Mouse (Mus musculus) testis, adult 2 months (tissue): ENCODE measurements around the gene Cenpa. TPM values are rescaled to one million over a fixed set of nuclear protein-coding genes. Genes with fewer than 3 reads are reported as not detected.

Experiments
- H3K27ac ChIP-seq: fragments of 200-500 bp; 2 replicates; pipeline ENCODE4 v1.5.1; 2012; ENCODE audit warnings: low read depth, low read length; ENCODE audit not compliant: control insufficient read depth, insufficient read depth
- H3K27me3 ChIP-seq: fragments of 200-500 bp; 2 replicates; pipeline ENCODE4 v1.6.1; 2012; ENCODE audit warnings: mild to moderate bottlenecking, low read length, moderate library complexity; ENCODE audit not compliant: control insufficient read depth, insufficient read depth
- H3K36me3 ChIP-seq: fragments of 200-500 bp; 2 replicates; pipeline ENCODE4 v1.6.1; 2012; ENCODE audit warnings: mild to moderate bottlenecking, low read length; ENCODE audit not compliant: control insufficient read depth, insufficient read depth
- H3K4me1 ChIP-seq: fragments of 200-500 bp; 2 replicates; pipeline ENCODE4 v1.6.1; 2012; ENCODE audit warnings: low read length; ENCODE audit not compliant: control insufficient read depth, insufficient read depth
- H3K4me3 ChIP-seq: fragments of 200-500 bp; 2 replicates; pipeline ENCODE4 v1.5.1; 2012; ENCODE audit warnings: low read depth, mild to moderate bottlenecking, low read length, moderate library complexity, mixed read lengths; ENCODE audit not compliant: control insufficient read depth
- CTCF ChIP-seq: fragments of 200-500 bp; IDR thresholded peaks from 2 replicates; pipeline ENCODE4 v1.5.1; 2012; ENCODE audit warnings: low read depth, mild to moderate bottlenecking, inconsistent platforms, low read length, moderate library complexity; ENCODE audit not compliant: control insufficient read depth, insufficient read depth, insufficient replicate concordance
- POLR2A ChIP-seq: fragments of 200-500 bp; IDR thresholded peaks from 2 replicates; pipeline ENCODE4 v1.6.1; 2012; ENCODE audit warnings: low read depth, mild to moderate bottlenecking, inconsistent platforms, low read length, moderate library complexity; ENCODE audit not compliant: control insufficient read depth
- polyA plus RNA-seq: library from polyadenylated mRNA; depleted of rRNA; stranded (reverse); fragments of >200 nt; gene quantifications from 2 replicates; pipeline ENCODE4 v1.2.3, GENCODE M21; 2012

The Cenpa gene
- polyA plus RNA-seq, 1 experiment: 6.3 TPM

DNA sequence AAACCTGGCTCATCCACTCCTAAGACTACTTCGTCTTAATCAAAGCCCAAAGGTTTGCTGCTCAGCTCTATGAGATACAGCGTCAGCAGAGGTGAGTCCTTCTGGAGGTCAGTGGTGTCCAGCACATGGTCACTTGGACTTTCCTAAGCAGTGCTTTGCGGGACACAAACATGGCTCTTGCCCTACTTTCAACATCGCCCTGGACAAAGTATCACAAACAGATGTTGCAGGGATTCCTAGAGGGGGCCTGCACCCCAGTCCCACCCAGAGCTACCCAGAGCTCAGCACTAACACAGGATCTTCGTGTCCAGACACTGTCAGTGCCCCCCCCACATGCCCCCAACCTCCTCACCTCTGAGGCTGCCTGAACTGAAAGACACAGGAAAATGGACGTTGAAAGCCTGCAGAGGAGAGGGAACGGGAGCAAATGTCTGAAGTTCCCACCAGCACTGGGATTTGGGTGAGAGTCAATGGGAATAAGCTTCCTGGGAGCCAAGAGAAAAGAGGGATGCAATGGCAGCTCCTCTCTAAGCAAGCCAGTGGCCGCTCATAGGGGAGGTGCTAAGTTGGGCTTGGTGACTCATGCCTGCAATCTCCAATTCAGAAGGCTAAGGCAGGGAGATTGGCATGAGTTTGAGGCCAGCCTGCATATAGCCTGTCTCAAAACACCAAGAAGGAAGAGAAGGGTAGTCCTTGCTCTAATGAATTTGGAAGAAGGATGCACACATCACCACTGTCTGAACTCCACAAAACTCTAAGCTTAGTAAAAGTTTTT is 40.1 kb upstream of the Cenpa start:
- no peak for TF ChIP-seq CTCF
- Histone ChIP-seq H3K27me3 (no peaks in the 10 kb centered on the region), H3K36me3 (no peaks in the 10 kb centered on the region), H3K27ac (no peak overlapping the region), H3K4me3 (no peak overlapping the region), H3K4me1 (peaks cover 6% of the 10 kb centered on the region)

DNA sequence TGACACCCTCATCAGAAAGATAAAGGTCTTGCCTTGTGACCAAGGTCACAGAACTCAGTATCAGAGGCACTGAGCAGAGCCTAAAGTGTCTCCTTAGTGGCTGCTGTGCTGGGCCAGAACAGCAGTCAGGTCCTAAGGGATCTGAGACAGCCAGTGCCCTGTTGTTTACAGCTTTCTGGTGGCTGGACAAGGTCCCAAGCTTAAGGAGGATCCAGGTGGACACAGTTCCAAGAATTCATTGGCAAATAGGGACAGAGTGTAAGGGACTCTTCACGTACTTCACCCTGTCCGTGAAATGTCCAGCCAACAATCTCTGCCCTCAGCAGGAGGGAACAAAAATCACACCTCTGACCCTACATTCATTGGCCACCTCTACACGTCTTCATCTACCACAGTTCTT is 38.1 kb upstream of the Cenpa start:
- TF ChIP-seq POLR2A: no peak
- no peak for TF ChIP-seq CTCF
- Histone ChIP-seq H3K27me3 (no peaks in the 10 kb centered on the region), H3K27ac (no peak overlapping the region), H3K36me3 (no peaks in the 10 kb centered on the region), H3K4me3 (no peak overlapping the region), H3K4me1 (no peaks in the 10 kb centered on the region)

DNA sequence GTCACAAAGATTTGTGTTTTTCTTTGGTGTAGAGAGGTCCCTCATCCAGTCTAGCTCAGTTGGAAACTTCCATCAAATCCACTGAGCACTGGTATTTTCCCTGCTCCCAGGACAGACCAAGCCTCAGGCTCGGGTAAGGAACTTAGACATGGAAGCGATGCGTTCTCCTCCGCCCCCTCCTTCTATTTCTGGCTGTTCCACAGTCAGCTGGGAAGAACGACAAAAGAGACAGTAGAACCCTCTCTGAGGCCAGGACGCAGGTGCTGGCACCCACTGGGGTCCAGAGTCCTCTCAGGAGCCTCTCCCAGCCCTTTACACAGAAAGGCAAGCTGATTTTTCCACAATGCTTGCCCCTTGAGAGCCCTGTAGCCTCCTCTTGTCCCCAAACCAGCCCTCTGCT is 36.2 kb upstream of the Cenpa start:
- H3K36me3 ChIP-seq: no peaks in the 10 kb centered on the region
- no peak overlapping the region for H3K27ac ChIP-seq
- TF ChIP-seq POLR2A (no peak), CTCF (no peak)
- no peaks in the 10 kb centered on the region for H3K27me3 ChIP-seq
- no peaks in the 10 kb centered on the region for H3K4me1 ChIP-seq
- H3K4me3 ChIP-seq: no peak overlapping the region

DNA sequence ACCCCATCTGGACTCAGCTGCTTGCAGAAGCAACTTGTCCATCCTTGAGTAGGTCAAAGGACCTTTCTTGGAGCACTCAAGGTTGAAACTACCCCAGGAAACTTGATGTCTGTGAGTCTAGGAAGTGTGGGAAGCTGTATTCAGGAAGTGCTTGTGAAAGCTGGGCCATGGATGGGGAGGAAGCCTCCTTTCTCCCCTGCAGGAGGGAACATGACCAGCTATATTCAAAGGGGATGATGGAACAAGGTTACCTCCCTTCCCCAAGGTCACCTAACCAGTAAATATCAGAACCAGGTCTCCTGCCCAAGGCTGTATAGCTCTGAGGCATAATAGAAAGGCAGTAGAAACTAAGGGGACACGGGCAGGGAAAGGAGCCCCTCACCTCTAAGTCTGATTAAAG is 34.4 kb upstream of the Cenpa start:
- TF ChIP-seq CTCF: no peak
- Histone ChIP-seq H3K4me1 (no peaks in the 10 kb centered on the region), H3K27me3 (no peaks in the 10 kb centered on the region), H3K27ac (no peak overlapping the region), H3K4me3 (no peak overlapping the region), H3K36me3 (no peaks in the 10 kb centered on the region)

DNA sequence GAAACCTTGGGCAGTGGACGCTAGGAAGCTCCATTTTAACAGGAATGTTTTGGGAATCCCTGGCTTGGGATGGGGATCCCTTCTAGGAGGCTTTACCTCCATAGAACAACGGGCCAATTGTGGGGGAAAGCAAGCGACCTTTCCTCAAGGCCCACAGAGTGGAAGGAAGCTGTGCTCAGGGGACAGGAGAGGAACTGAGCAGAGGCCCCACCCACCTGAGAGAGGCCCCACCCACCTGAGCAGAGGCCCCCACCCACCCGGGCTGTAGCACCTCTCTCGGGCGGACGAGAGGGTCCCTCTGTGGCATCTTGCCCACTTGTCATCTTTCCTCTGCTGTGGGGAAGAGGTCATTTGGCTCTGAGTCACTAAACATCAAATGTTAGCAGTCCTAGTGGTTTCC is 29.6 kb upstream of the Cenpa start:
- H3K4me1 ChIP-seq: no peaks in the 10 kb centered on the region
- no peaks in the 10 kb centered on the region for H3K36me3 ChIP-seq
- H3K27ac ChIP-seq: no peak overlapping the region
- no peaks in the 10 kb centered on the region for H3K27me3 ChIP-seq
- H3K4me3 ChIP-seq: no peak overlapping the region
- no peak for TF ChIP-seq POLR2A
- no peak for TF ChIP-seq CTCF

DNA sequence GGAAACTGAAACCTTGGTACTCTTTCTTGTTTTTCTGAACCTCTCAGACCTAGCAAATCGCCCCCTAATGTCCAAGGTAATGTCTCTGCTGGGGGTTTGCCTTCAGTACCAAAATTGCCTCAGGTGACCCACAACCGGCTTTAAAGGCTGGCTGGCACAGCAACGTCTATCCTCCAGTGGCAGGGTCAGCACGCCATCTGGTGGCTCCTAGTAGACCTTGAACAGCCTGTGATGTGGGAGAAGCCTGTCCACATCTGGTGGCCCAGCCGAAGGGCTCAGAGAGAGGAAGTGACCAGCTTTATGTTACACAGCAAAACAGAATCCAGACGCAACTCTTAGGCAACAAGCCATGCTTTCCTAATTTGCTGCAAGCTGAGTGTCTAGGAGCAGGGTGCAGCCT is 28.5 kb upstream of the Cenpa start:
- H3K36me3 ChIP-seq: no peaks in the 10 kb centered on the region
- no peak overlapping the region for H3K4me3 ChIP-seq
- no peak overlapping the region for H3K27ac ChIP-seq
- no peaks in the 10 kb centered on the region for H3K4me1 ChIP-seq
- no peaks in the 10 kb centered on the region for H3K27me3 ChIP-seq
- TF ChIP-seq POLR2A (no peak), CTCF (peak; percentile 72; the same call in 1 of the 2 replicates)

DNA sequence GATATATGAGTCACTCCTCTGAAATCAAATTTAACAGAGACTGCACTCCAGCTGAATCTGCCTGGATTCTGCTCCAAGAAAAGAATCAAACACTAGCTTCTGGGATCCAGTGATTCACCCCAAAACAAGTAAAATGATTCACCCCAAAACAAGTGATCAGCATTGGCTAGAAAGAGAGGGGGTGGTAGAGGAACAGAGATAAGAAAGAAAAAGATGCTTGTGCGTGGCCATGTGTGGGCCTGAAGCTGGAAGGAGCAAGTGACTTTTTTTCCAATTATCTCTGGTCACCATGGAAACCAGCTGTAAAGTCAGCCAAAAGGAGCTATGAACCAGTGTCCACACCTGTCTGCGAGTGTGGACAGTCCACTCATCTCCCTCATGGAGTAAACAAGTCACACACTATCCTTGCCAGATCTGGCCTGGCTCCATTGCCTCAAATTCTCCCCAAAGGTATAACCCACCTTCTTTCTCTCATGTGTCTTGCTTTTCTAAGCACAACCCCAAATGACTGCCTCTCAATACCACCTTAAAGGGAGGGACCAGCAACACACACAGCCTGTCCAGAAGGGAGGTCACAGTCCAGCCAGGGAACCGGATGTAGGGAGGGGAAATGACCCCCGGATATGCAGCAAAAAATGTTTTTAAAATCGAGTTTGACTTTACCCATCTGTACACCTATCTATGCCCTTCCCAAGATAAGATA is 22.9 kb upstream of the Cenpa start:
- no peak overlapping the region for H3K4me3 ChIP-seq
- H3K36me3 ChIP-seq: no peaks in the 10 kb centered on the region
- H3K27ac ChIP-seq: no peak overlapping the region
- H3K27me3 ChIP-seq: no peaks in the 10 kb centered on the region
- TF ChIP-seq CTCF (no peak), POLR2A (no peak)
- H3K4me1 ChIP-seq: peaks cover 11% of the 10 kb centered on the region
